Mouse (Mus musculus) bone marrow macrophage, adult 2 months (primary cell): ENCODE results near the gene Adap2.

ENCODE experiments used
- CTCF ChIP-seq: IDR thresholded peaks from 2 replicates; pipeline ENCODE4 v1.5.1; 2012; ENCODE audit warnings: low read depth, mild to moderate bottlenecking, low read length, moderate library complexity
- POLR2A ChIP-seq: IDR thresholded peaks from 2 replicates; pipeline ENCODE4 v1.6.1; 2012; ENCODE audit warnings: mild to moderate bottlenecking, low read depth, low read length, borderline replicate concordance

GRCm38 (mm10) chr11:80218657-80219293 lies 64.9 kb downstream of the Adap2 start:
- TF ChIP-seq POLR2A = no peak
- no peak for TF ChIP-seq CTCF
